Mouse (Mus musculus): ENCODE results near the gene Lkaaear1. TPM values are rescaled to one million over a fixed set of nuclear protein-coding genes. Genes with fewer than 3 reads are reported as not detected.
A peak's percentile ranks its signal among the peaks of the same experiment; 100 is the strongest.

Gene Lkaaear1
- total and polyA plus RNA-seq, 3 experiments, result not detected

DNA sequence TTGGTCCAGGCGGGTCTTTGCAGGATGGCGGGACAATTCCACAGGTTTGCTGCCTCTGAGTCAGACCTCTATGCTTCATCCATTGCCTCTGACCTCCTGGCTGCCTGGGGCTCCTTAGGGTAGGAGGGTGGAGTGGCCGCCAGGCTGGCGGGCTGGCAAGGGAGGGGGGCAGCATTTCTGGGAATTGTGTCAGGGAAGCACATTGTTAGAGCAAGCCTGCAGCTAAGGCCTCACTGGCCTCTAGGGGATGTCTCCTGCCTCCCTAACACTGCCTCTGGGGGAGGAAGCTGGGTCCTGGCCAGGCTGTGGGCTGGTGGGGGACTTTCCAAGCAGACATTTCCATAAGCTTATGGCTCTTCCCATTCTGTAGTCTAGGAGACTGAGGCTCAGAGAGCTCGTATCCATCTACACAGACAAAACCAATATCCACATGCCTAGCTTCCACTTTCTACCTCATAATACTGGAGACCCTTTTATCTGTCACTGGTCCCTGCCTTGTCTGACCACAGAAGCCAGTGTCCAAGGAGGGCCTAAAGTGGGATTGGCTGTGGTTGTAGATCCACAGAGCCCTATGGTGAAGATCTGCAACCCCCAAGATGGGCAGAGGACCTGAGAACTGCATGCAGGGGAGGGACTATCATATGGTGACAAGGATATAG lies 21.0 kb downstream of the Lkaaear1 start:
- Histone ChIP-seq H3K36me3 (ENCODE audit: control insufficient read depth in 1 of 2, insufficient read depth in 2 of 2, low read length in 2 of 2) (peaks cover 0 to 10% of the 10 kb centered on the region in 2 experiments; a peak in 2 of 4 replicates), H3K27me3 (ENCODE audit: control insufficient read depth in 1 of 2, insufficient read depth in 2 of 2, low read length in 2 of 2) (peaks cover 0 to 3% of the 10 kb centered on the region in 2 experiments; a peak in 1 of 4 replicates)
- TF ChIP-seq ZC3H11A (IDR thresholded peaks at IDR 0.05; ENCODE audit: low read depth, low read length), result no peak
- TF ChIP-seq SMC3 (IDR thresholded peaks at IDR 0.05; ENCODE audit: low read depth, low read length), result no peak
- TF ChIP-seq UBTF (IDR thresholded peaks at IDR 0.05; ENCODE audit: borderline replicate concordance, insufficient read depth, low read depth, low read length), result no peak
- TF ChIP-seq BHLHE40 (IDR thresholded peaks at IDR 0.05; ENCODE audit: borderline replicate concordance, low read depth, low read length), result no peak
- TF ChIP-seq MAX (IDR thresholded peaks at IDR 0.05; ENCODE audit: low read length), result no peak
- no peak for TF ChIP-seq ZMIZ1 (IDR thresholded peaks at IDR 0.05; ENCODE audit: low read depth, low read length)
- TF ChIP-seq ELF1 (IDR thresholded peaks at IDR 0.05; ENCODE audit: low read depth, low read length), result no peak
- TF ChIP-seq TCF12 (IDR thresholded peaks at IDR 0.05; ENCODE audit: low read depth, low read length), result no peak
- TF ChIP-seq E2F4 (IDR thresholded peaks at IDR 0.05; ENCODE audit: borderline replicate concordance, low read depth, low read length), result no peak
- TF ChIP-seq TAL1 (IDR thresholded peaks at IDR 0.05; ENCODE audit: low read length), result no peak

DNA sequence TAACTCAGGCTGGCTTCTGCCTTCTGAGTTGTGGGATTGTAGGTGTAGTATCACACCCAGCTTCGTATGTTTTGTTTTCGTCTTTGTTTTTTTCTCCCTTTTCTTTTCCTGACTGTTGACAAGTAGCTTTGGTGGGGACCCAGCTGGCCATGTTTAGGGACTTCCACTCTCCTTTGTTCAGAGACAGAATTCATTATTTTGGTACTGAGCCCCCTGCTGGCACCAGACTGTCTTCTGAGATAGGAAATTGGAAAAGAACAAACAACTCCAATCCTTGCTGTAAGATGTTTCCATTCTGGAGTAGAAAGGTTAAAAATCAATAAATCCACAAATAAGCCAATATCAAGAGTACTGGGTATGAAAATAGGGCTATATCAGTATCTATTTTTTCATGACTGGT lies 21.8 kb downstream of the Lkaaear1 start:
- H3K79me2 ChIP-seq (ENCODE audit: control insufficient read depth, insufficient read depth, low read length, poor library complexity), result peaks cover 6% of the 10 kb centered on the region; the same call in 1 of the 2 replicates
- peaks cover 0 to 10% of the 10 kb centered on the region in 2 experiments; a peak in 2 of 4 replicates for H3K36me3 ChIP-seq (ENCODE audit: control insufficient read depth in 1 of 2, insufficient read depth in 2 of 2, low read length in 2 of 2)
- peak; percentile 37 for DNase-seq (ENCODE audit: low read depth, low spot score)
- no peak overlapping the region for H3K4me3 ChIP-seq (ENCODE audit: control insufficient read depth in 1 of 2, insufficient read depth in 1 of 2, low read depth in 2 of 2, low read length in 2 of 2)
- peaks cover 0 to 21% of the 10 kb centered on the region in 2 experiments for H3K4me1 ChIP-seq (ENCODE audit: control insufficient read depth in 1 of 2, insufficient read depth in 2 of 2, low read length in 2 of 2)
- H3K9me3 ChIP-seq (replicated peaks; ENCODE audit: insufficient read depth, low read length), result no peaks in the 10 kb centered on the region
- H3K27ac ChIP-seq (ENCODE audit: control insufficient read depth, low read depth, low read length), result no peak overlapping the region
- H3K27me3 ChIP-seq (ENCODE audit: control insufficient read depth in 1 of 2, insufficient read depth in 2 of 2, low read length in 2 of 2), result peaks cover 0 to 3% of the 10 kb centered on the region in 2 experiments; a peak in 1 of 4 replicates
- H3K9ac ChIP-seq (ENCODE audit: control insufficient read depth, low read depth, low read length, poor library complexity, severe bottlenecking), result 0 out of 2 replicates have a peak overlapping the region, but pooled peaks have one; percentile 13
- TF ChIP-seq ZNF384 (IDR thresholded peaks at IDR 0.05; ENCODE audit: low read depth, low read length) (no peak), MAFK (IDR thresholded peaks at IDR 0.05; ENCODE audit: borderline replicate concordance, low read depth, low read length) (no peak), RAD21 (IDR thresholded peaks at IDR 0.05; ENCODE audit: low read depth, low read length) (peak; percentile 7), CTCF (IDR thresholded peaks at IDR 0.05 in 2 of 3, conservative IDR thresholded peaks at IDR 0.05 in 1 of 3; ENCODE audit: control insufficient read depth in 1 of 3, insufficient read depth in 1 of 3, low read depth in 2 of 3, low read length in 3 of 3, poor library complexity in 1 of 3, severe bottlenecking in 1 of 3) (peak in 1 of 3 experiments; percentile 52; a peak in 3 of 6 replicates), SMC3 (IDR thresholded peaks at IDR 0.05; ENCODE audit: low read depth, low read length) (peak; percentile 45)

More for the DNA sequence above, 21.0 kb downstream of the Lkaaear1 start:
- Histone ChIP-seq H3K4me3 (ENCODE audit: control insufficient read depth in 1 of 2, insufficient read depth in 1 of 2, low read depth in 2 of 2, low read length in 2 of 2) (no peak overlapping the region), H3K79me2 (ENCODE audit: control insufficient read depth, insufficient read depth, low read length, poor library complexity) (peaks cover 6% of the 10 kb centered on the region; the same call in 1 of the 2 replicates), H3K9me3 (replicated peaks; ENCODE audit: insufficient read depth, low read length) (no peaks in the 10 kb centered on the region), H3K9ac (ENCODE audit: control insufficient read depth, low read depth, low read length, poor library complexity, severe bottlenecking) (no peak overlapping the region), H3K4me1 (ENCODE audit: control insufficient read depth in 1 of 2, insufficient read depth in 2 of 2, low read length in 2 of 2) (peaks cover 0 to 21% of the 10 kb centered on the region in 2 experiments), H3K27ac (ENCODE audit: control insufficient read depth, low read depth, low read length) (no peak overlapping the region)
- DNase-seq (ENCODE audit: low read depth, low spot score), result no peak

Measured in MEL (cell line).